Mouse (Mus musculus) frontal cortex, postnatal 36 days (tissue): Measurements from ENCODE around the gene Zfp60.
"Not testable (repeated sequence)": the region's sequence is repeated elsewhere in the genome, so short reads cannot be mapped to it uniquely, and the experiment has no call there.

Source experiments
- DNase-seq, 2 experiments: peaks; one replicate each; pipeline ENCODE4 v3.0.0; 2022; ENCODE audit warnings: low spot score in 2 of 2

The Zfp60 gene

GRCm38 (mm10) chr7:27793865-27794264 lies 62.7 kb downstream of the Zfp60 start:
- DNase-seq: not testable (repeated sequence)

GRCm38 (mm10) chr7:27794566-27794965 lies 63.4 kb downstream of the Zfp60 start:
- DNase-seq: no peak

GRCm38 (mm10) chr7:27797906-27798811 lies 67.0 kb downstream of the Zfp60 start:
- DNase-seq: no peak

GRCm38 (mm10) chr7:27801137-27801536 lies 69.9 kb downstream of the Zfp60 start:
- DNase-seq: no peak

GRCm38 (mm10) chr7:27802986-27803385 lies 71.8 kb downstream of the Zfp60 start:
- no peak for DNase-seq
